Mouse (Mus musculus): ENCODE results near the gene Abo.
A peak's percentile ranks its signal among the peaks of the same experiment; 100 is the strongest.

Gene Abo

DNA sequence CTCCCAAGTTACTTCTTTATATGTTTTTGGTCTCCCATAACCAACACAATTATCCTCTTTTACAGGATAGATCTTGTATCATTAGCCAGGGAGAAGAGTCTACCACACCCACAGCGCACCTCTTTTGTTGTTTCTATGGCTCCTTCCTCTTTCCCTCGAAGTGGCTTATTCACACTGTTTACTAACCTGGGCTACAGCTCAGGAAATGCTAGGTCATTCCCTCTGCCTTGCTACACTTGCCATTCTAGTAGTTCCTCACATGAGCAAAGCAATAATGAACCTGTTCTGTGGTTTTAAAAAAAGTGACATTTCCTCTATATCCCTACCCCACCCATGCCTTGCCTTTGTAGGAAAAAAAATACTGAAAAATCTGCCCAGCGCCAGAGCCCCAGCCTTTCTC lies 1.9 kb downstream of the Abo start:
- DNase-seq = no peak

GRCm38 (mm10) chr2:26847706-26848105 lies 17.1 kb downstream of the Abo start:
- DNase-seq = peak in 1 of 2 experiments; percentile 57

DNA sequence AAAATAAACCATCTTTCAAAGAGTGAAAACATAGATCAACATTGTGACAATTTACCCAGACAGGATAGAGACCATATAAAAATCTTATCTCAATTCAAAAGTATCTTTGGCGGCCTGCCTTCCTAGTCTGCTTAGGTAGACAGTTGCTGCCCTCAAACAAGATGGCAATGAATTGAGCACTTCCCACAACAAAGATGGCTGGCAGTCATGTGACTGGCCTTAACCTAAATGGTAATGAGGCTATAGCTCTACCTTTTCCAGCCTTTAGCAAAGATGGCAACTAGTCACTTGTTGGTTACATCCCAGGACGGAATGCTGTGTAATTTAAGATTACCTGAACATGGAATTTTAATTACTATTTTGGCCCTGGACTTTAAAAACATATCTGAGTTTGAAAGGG lies 32.3 kb downstream of the Abo start:
- no peak for DNase-seq

- DNase-seq = no peak
Measured at GRCm38 (mm10) chr2:26828047-26828446, 36.7 kb downstream of the Abo start.

GRCm38 (mm10) chr2:26827261-26827975 lies 37.4 kb downstream of the Abo start:
- no peak for DNase-seq
